Mouse (Mus musculus): ENCODE measurements around the gene Gpr84. TPM values are rescaled to one million over a fixed set of nuclear protein-coding genes. Genes with fewer than 3 reads are reported as not detected.
A peak's percentile ranks its signal among the peaks of the same experiment; 100 is the strongest.
"Not testable (repeated sequence)": the region's sequence is repeated elsewhere in the genome, so short reads cannot be mapped to it uniquely, and the experiment has no call there.

The Gpr84 gene
- total RNA-seq, 2 experiments from 2014 or later = 0.42 to 0.45 TPM

GRCm38 (mm10) chr15:103295851-103296250 is 14.6 kb downstream of the Gpr84 start:
- intact Hi-C loops (cut with DNase I) = no loop called here
- DNase-seq (ENCODE audit: low spot score in 2 of 2) = no peak

GRCm38 (mm10) chr15:103294649-103295048 is 15.8 kb downstream of the Gpr84 start:
- intact Hi-C loops (cut with DNase I) = no loop called here
- no peak for DNase-seq (ENCODE audit: low spot score in 2 of 2)

DNA sequence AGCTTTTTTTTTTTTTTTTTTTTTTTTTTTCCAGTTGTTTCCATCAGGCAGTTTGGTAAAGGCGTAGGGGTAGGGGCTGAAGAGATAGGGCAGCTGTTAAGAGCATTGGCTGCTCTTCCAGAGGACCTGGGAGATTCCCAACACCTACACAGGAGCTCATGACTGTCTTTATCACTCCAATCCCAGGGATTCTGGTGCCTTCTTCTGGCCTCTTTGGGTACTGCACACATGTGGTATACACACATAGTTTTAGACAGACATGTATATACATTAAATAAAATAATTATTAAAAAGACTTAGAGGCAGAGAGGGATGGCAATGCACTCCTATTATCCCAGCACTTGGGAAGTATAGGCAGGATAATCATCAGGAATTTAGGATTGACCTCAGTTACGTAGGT is 17.0 kb downstream of the Gpr84 start:
- intact Hi-C loops (cut with DNase I) = no loop called here
- DNase-seq (ENCODE audit: low spot score in 2 of 2) = no peak

GRCm38 (mm10) chr15:103292673-103293345 is 17.6 kb downstream of the Gpr84 start:
- intact Hi-C loops (cut with DNase I) = no loop called here
- DNase-seq (ENCODE audit: low spot score in 2 of 2) = no peak

- intact Hi-C loops (cut with DNase I) = no loop called here
- DNase-seq (ENCODE audit: low spot score in 2 of 2) = no peak
Measured at GRCm38 (mm10) chr15:103290843-103291242, 19.6 kb downstream of the Gpr84 start.

DNA sequence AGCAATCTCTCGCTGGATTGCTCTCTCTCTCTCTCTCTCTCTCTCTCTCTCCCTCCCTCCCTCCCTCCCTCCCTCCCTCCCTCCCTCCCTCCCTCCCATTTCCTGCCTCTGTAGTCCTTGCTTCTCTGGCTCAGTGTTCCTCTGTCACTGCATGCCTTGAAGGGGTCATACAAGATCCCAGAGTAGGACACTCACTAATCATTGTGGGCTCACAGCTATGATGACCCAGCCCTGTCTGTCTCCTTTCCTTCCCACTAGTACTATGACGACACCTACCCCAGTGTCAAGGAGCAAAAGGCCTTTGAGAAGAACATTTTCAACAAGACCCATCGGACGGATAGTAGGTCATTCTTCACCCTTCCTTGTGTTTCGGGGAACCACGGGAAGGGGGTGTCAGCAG is 20.0 kb downstream of the Gpr84 start:
- intact Hi-C loops (cut with DNase I) = no loop called here
- no peak for DNase-seq (ENCODE audit: low spot score in 2 of 2)

- no peak for DNase-seq (ENCODE audit: low spot score in 2 of 2)
- intact Hi-C loops (cut with DNase I) = no loop called here
Measured at GRCm38 (mm10) chr15:103289600-103289999, 20.8 kb downstream of the Gpr84 start.

- intact Hi-C loops (cut with DNase I) = loop anchor here (2.0 kb wide), 1 partner anchor 21 kb away; no protein-coding TSS in a partner anchor
- DNase-seq (ENCODE audit: low spot score in 2 of 2) = no peak
Measured at GRCm38 (mm10) chr15:103285778-103286417, 24.5 kb downstream of the Gpr84 start.

DNA sequence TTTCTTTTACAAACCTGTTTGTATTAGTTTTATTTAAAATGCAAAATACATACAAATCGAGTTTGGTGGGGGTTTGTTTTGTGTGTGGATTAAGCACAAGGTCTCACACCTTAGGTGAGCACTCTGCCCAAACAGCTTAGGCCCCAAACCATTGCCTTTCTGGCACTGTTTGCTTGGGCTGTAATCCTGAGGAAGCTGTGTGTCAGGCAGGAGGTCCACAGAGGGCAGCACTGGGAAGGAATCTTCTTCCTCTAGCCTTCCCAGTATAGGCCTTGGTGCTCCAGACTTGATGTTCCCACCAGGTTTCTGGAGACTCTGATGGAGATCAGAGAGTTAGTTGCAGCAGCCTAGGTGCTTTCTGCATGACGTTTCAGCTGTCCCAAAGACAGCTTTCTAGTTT is 25.8 kb downstream of the Gpr84 start:
- DNase-seq (ENCODE audit: low spot score in 2 of 2) = no peak
- intact Hi-C loops (cut with DNase I) = loop anchor here (2.0 kb wide), 1 partner anchor 22 kb away; no protein-coding TSS in a partner anchor

DNA sequence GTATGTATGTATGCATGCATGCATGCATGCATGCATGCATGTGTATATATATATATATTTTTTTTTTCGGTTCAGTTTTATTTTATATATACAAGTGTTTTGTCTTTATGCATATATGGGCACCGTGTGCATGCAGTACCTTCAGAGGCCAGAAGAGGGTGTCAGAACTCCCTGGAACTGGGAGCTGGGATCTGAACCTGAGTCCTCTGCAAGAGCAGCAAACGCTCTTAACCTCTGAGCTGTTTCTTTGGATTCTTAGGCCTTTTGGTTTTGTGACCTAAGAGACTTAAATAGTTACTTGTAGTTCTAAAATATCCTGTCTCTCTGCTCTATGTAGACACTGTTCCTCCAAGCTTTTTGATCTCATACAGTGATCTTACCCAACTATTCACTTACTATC is 26.3 kb downstream of the Gpr84 start:
- intact Hi-C loops (cut with DNase I) = loop anchor here (2.0 kb wide), 1 partner anchor 23 kb away; no protein-coding TSS in a partner anchor
- DNase-seq (ENCODE audit: low spot score in 2 of 2) = no peak

- DNase-seq (ENCODE audit: low spot score in 2 of 2) = no peak
- intact Hi-C loops (cut with DNase I) = no loop called here
Measured at GRCm38 (mm10) chr15:103281465-103282205, 28.8 kb downstream of the Gpr84 start.

DNA sequence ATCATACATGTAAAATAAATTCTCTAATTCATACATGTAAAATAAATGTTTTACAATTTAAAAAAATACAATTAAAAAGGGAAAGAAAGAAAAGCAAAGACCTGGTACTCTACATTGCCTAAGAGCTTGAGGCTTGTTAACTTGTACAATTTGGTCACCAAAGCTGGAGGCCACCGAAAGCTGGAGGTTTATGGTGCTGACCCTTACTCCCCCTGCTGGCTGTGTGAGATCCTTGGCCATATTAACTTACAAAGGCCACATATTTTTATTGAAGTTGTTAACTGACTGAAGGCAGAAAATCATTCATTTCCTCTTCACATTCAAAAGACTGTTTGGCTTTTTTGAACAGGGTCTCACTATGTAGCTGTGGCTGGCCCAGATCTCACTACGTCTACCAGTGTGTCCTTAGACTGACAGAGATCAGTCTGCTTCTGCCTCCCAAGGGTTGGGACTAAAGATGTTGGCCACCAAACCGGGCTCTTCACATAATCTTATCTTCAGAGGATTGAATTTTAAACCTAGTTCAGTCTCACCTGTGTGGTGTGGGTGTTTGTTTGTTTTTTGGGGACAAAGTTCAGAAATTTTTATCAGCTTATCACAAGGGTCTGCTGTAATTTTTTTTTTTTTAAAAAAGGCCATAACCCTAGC is 29.5 kb downstream of the Gpr84 start:
- intact Hi-C loops (cut with DNase I) = no loop called here
- DNase-seq (ENCODE audit: low spot score in 2 of 2) = no peak

- no peak for DNase-seq (ENCODE audit: low spot score in 2 of 2)
- intact Hi-C loops (cut with DNase I) = no loop called here
Measured at GRCm38 (mm10) chr15:103279750-103280149, 30.7 kb downstream of the Gpr84 start.

DNA sequence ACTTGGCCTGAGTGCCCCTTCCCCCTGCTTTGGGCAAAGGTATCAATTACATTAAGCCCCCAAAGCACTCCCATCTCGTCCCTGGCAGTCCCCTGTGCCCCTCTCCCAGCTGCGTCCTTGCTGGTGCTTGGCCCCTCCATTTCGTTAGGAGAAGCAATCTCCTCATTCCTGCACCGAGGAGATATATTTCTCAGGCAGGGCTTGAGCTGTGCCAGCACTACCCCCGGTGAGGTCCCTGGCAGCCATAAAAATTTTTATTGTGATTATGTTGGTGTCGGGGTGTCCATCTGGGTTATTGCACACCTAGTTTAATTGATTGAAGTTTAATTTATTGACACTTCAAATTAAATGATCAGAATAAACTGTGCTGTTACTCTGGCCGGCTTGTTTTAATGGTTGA is 32.5 kb downstream of the Gpr84 start:
- intact Hi-C loops (cut with DNase I) = no loop called here
- DNase-seq (ENCODE audit: low spot score in 2 of 2) = no peak

- DNase-seq (ENCODE audit: low spot score in 2 of 2); intact Hi-C loops (cut with DNase I): not testable (repeated sequence)
Measured at GRCm38 (mm10) chr15:103275943-103276342, 34.5 kb downstream of the Gpr84 start.

GRCm38 (mm10) chr15:103272419-103273279 is 37.8 kb downstream of the Gpr84 start, which contains the start of gene Copz1:
Gene Copz1, plus strand, starts transcription at chr15:103272714.
- DNase-seq (ENCODE audit: low spot score in 2 of 2) = peak; percentile 95 to 97
- intact Hi-C loops (cut with DNase I) = loop anchor here (2.0 to 5.0 kb wide), 2 partner anchors 32 to 35 kb away; partner anchors contain the start of gene Hnrnpa1

GRCm38 (mm10) chr15:103268903-103269302 is 41.5 kb downstream of the Gpr84 start:
- DNase-seq (ENCODE audit: low spot score in 2 of 2) = no peak
- intact Hi-C loops (cut with DNase I) = no loop called here

DNA sequence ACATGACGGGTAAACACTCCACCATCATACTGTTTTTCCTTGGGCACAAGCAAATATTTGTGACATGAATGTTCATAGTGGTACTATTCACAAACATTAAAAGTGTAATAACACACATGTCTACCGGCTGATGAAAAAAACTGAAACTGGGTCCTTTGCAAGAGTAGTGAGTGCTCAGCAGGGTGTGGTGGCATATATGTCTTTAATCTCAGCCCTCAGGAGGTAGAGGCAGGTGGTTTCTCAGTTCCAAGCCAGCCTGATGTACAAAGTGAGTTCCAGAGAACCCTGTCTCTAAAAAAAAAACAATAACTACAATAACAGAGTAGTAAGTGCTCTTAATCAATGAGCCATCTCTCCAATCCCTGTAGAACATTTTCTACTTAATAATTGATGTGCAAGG is 45.6 kb downstream of the Gpr84 start:
- DNase-seq (ENCODE audit: low spot score in 2 of 2) = no peak
- intact Hi-C loops (cut with DNase I) = no loop called here

- intact Hi-C loops (cut with DNase I) = no loop called here
- DNase-seq (ENCODE audit: low spot score in 2 of 2) = no peak
Measured at GRCm38 (mm10) chr15:103259989-103260388, 50.4 kb downstream of the Gpr84 start.
